Mouse (Mus musculus) MEL (cell line): ENCODE results near the gene Stat5a.

ENCODE experiments used
- CTCF ChIP-seq, 3 experiments: IDR thresholded peaks in 2 of 3; conservative IDR thresholded peaks in 1 of 3; 2 replicates each; pipeline ENCODE4 v1.5.1; 2011 to 2012; ENCODE audit warnings: low read length in 3 of 3, low read depth in 2 of 3, mild to moderate bottlenecking in 2 of 3, improper control_type of control experiment in 1 of 3, inconsistent platforms in 1 of 3, mixed read lengths in 1 of 3, moderate library complexity in 1 of 3; ENCODE audit not compliant: control insufficient read depth in 1 of 3, insufficient read depth in 1 of 3, poor library complexity in 1 of 3, severe bottlenecking in 1 of 3
- EP300 ChIP-seq, 2 experiments: IDR thresholded peaks; 2 replicates each; pipeline ENCODE4 v1.6.1; 2011; ENCODE audit warnings: improper control_type of control experiment in 2 of 2, low read length in 2 of 2, low read depth in 1 of 2, mild to moderate bottlenecking in 1 of 2
- GATA1 ChIP-seq: IDR thresholded peaks from 2 replicates; pipeline ENCODE4 v1.6.1; 2011; ENCODE audit warnings: low read depth, low read length, improper control_type of control experiment
- KAT2A ChIP-seq: conservative IDR thresholded peaks from 2 replicates; pipeline ENCODE4 v1.6.1; 2012; ENCODE audit warnings: low read depth, low read length, improper control_type of control experiment, inconsistent platforms
- POLR2A ChIP-seq, 2 experiments: IDR thresholded peaks; 2 replicates each; pipeline ENCODE4 v1.6.1; 2011 to 2012; ENCODE audit warnings: low read length in 2 of 2, mild to moderate bottlenecking in 2 of 2, control low read depth in 1 of 2, improper control_type of control experiment in 1 of 2, low read depth in 1 of 2, moderate library complexity in 1 of 2; ENCODE audit not compliant: control insufficient read depth in 1 of 2, insufficient read depth in 1 of 2, poor library complexity in 1 of 2

DNA sequence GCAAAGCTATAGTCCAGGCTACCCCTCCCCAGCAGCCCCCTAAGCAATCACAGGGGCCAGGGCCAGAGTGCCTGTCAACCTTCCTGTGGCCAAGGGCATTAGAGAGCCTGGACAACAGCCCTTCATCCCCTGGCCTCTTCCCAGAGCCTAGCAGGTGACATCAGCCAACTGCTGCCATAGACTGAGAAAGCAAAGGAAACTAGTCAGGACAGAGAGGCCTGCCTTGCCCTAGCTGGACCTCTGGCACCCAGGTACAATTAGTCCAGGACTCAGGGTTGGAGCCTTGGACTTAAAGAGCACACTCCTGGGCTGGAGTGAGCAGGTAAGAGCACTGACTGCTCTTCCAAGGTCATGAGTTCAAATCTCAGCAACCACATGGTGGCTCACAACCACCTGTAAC, 26.3 kb downstream of the Stat5a start:
- TF ChIP-seq CTCF (IDR thresholded peaks at IDR 0.05 in 2 of 3, conservative IDR thresholded peaks at IDR 0.05 in 1 of 3; ENCODE audit: control insufficient read depth in 1 of 3, insufficient read depth in 1 of 3, low read depth in 2 of 3, low read length in 3 of 3, poor library complexity in 1 of 3, severe bottlenecking in 1 of 3) (no peak; a peak in 1 of 6 replicates), EP300 (IDR thresholded peaks at IDR 0.05; ENCODE audit: low read depth in 1 of 2, low read length in 2 of 2) (no peak), POLR2A (IDR thresholded peaks at IDR 0.05; ENCODE audit: control insufficient read depth in 1 of 2, insufficient read depth in 1 of 2, low read depth in 1 of 2, low read length in 2 of 2, poor library complexity in 1 of 2) (no peak), GATA1 (no peak), KAT2A (no peak)
